Mouse (Mus musculus): ENCODE data around the gene Clcn3. TPM values are rescaled to one million over a fixed set of nuclear protein-coding genes. Genes with fewer than 3 reads are reported as not detected.
"Not testable (repeated sequence)": the region's sequence is repeated elsewhere in the genome, so short reads cannot be mapped to it uniquely, and the experiment has no call there.

The Clcn3 gene
- 46.3 and 47.1 TPM in 2 replicates for polyA plus RNA-seq (2016; fragmentation: Nextera tagmentation; extraction: Ambion mirVana)

- H3K9ac ChIP-seq: peak within 1 kb of the TSS; percentile 78
- 0 out of 2 replicates have a peak, but pooled peaks cover 4% of the 10 kb centered on the region for H3K4me1 ChIP-seq
- WGBS: under 1% methylated on average over 101 of the region's 101 CpGs
- peak within 1 kb of the TSS; percentile 78 for H3K27ac ChIP-seq
- H3K27me3 ChIP-seq: no peaks in the 10 kb centered on the region
- peak; percentile 100 for ATAC-seq (ENCODE audit: low FRiP score)
- no peaks in the 10 kb centered on the region for H3K36me3 ChIP-seq
- H3K4me2 ChIP-seq (replicated peaks): peak within 1 kb of the TSS; percentile 97
- no peaks in the 10 kb centered on the region for H3K9me3 ChIP-seq (replicated peaks)
- peak within 1 kb of the TSS; percentile 82 for H3K4me3 ChIP-seq
Observed at GRCm38 (mm10) chr8:60982701-60983687, at the start of gene Clcn3. Gene Clcn3, minus strand, starts transcription at chr8:60983300.

GRCm38 (mm10) chr8:60996468-60996867, 13.4 kb upstream of the Clcn3 start:
- no peaks in the 10 kb centered on the region; the same call in 1 of the 2 replicates for H3K9me3 ChIP-seq (replicated peaks)
- 95% methylated on average over 3 of the region's 3 CpGs for WGBS
- peaks cover 8% of the 10 kb centered on the region for H3K4me1 ChIP-seq
- no peak overlapping the region for H3K4me3 ChIP-seq
- no peak for ATAC-seq (ENCODE audit: low FRiP score)
- H3K27me3 ChIP-seq: no peaks in the 10 kb centered on the region
- H3K36me3 ChIP-seq: 0 out of 2 replicates have a peak, but pooled peaks cover 4% of the 10 kb centered on the region
- H3K9ac ChIP-seq: no peak overlapping the region
- no peak overlapping the region for H3K4me2 ChIP-seq (replicated peaks)
- no peak overlapping the region for H3K27ac ChIP-seq

DNA sequence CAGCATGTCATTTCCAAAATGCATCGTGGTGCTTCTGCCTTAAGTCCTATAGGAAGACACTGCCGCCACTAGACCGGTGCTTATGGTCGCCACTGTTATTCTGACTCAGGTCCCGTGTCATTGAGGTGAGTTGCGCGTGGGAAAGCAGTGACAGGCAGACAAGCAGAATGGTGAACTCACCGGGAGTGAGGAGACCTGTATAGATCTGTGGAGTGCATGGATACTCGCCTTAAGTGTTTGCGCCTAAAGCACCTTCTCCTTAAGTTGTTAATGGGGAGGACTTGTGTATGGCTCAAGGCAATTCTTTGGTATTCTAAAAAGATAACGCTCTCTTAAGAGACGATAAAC, 10.5 kb upstream of the Clcn3 start:
- peaks cover 8% of the 10 kb centered on the region for H3K4me1 ChIP-seq
- peak overlapping the region; percentile 91 for H3K27ac ChIP-seq
- peak overlapping the region; percentile 84 for H3K4me3 ChIP-seq
- H3K36me3 ChIP-seq: 0 out of 2 replicates have a peak, but pooled peaks cover 4% of the 10 kb centered on the region
- 8% methylated on average over 12 of the region's 12 CpGs for WGBS
- H3K27me3 ChIP-seq: no peaks in the 10 kb centered on the region
- H3K9me3 ChIP-seq (replicated peaks): no peaks in the 10 kb centered on the region; the same call in 1 of the 2 replicates
- peak overlapping the region; percentile 87 for H3K4me2 ChIP-seq (replicated peaks)
- peak overlapping the region; percentile 77 for H3K9ac ChIP-seq
- ATAC-seq (ENCODE audit: low FRiP score): peak; percentile 35

DNA sequence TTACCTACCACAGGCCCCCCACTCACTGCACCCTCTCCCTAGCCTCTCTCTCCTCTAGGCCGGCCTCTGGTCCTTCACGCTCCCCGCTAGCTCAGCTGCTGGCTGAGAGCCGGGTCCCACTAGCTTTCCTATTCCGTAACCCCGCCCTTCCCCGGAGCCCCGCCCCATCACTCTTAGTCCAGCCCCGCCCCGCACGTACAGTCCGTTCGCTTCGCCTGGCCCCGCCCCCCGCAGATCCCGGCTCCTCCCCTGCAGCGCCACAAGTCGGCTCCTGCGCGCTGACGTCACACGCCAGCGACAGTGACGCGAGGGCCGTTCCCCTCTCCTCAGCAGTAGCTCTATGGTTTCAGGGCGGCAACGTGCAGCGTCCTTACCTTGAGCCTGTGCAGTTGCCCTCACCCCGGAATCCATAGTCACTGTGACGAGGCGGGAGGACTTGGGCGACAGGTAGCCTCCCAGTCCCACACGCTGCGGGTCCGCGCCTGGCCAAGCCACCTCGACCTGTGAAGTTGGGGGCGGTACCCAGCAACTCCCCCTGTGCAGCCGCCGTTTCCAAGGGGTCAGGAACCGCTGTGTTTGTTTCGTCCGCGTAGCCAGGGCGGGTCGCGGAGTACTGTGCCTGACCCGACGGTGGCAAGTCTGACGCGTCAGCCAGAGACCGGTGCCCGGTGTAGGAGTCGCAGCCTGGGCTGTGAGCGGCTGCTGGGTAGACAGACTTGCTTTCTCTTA, 10.0 kb upstream of the Clcn3 start, which contains the start of gene Nek1:
Nek1 (plus strand) TSS at position 286 of the 729 bp plus-strand sequence.
- ATAC-seq (ENCODE audit: low FRiP score): peak; percentile 97
- WGBS: under 1% methylated on average over 57 of the region's 57 CpGs
- no peaks in the 10 kb centered on the region; the same call in 1 of the 2 replicates for H3K9me3 ChIP-seq (replicated peaks)
- H3K27me3 ChIP-seq: no peaks in the 10 kb centered on the region
- H3K9ac ChIP-seq: peak within 1 kb of the TSS; percentile 77
- H3K27ac ChIP-seq: peak within 1 kb of the TSS; percentile 91
- peak within 1 kb of the TSS; percentile 87 for H3K4me2 ChIP-seq (replicated peaks)
- no peaks in the 10 kb centered on the region for H3K36me3 ChIP-seq
- peak within 1 kb of the TSS; percentile 84 for H3K4me3 ChIP-seq
- H3K4me1 ChIP-seq: peaks cover 8% of the 10 kb centered on the region

GRCm38 (mm10) chr8:60992561-60992909, 9.4 kb upstream of the Clcn3 start:
- H3K4me3 ChIP-seq: peak overlapping the region; percentile 84
- H3K9me3 ChIP-seq (replicated peaks): no peaks in the 10 kb centered on the region
- peak overlapping the region; percentile 87 for H3K4me2 ChIP-seq (replicated peaks)
- peak overlapping the region; percentile 91 for H3K27ac ChIP-seq
- H3K36me3 ChIP-seq: no peaks in the 10 kb centered on the region
- 1% methylated on average over 16 of the region's 16 CpGs for WGBS
- ATAC-seq (ENCODE audit: low FRiP score): no peak; the same call in 1 of the 2 replicates
- H3K27me3 ChIP-seq: no peaks in the 10 kb centered on the region
- peaks cover 8% of the 10 kb centered on the region for H3K4me1 ChIP-seq
- peak overlapping the region; percentile 77 for H3K9ac ChIP-seq

- not testable (repeated sequence) for H3K4me3 ChIP-seq; H3K4me1 ChIP-seq; H3K27me3 ChIP-seq; ATAC-seq (ENCODE audit: low FRiP score); H3K9ac ChIP-seq; H3K4me2 ChIP-seq (replicated peaks); H3K36me3 ChIP-seq; H3K9me3 ChIP-seq (replicated peaks); H3K27ac ChIP-seq
- WGBS: 93% methylated on average over 17 of the region's 17 CpGs
Observed at GRCm38 (mm10) chr8:60984260-60985010, 1.3 kb upstream of the Clcn3 start.

GRCm38 (mm10) chr8:60983688-60984079, 584 bp upstream of the Clcn3 start:
- Histone ChIP-seq H3K27ac (peak overlapping the region; percentile 78), H3K4me1 (0 out of 2 replicates have a peak, but pooled peaks cover 4% of the 10 kb centered on the region), H3K9me3 (replicated peaks) (no peaks in the 10 kb centered on the region), H3K9ac (peak overlapping the region; percentile 63), H3K4me2 (replicated peaks) (peak overlapping the region; percentile 97), H3K27me3 (no peaks in the 10 kb centered on the region), H3K4me3 (peak overlapping the region; percentile 82), H3K36me3 (no peaks in the 10 kb centered on the region)
- WGBS: 10% methylated on average over 9 of the region's 9 CpGs
- peak; percentile 76 for ATAC-seq (ENCODE audit: low FRiP score)

GRCm38 (mm10) chr8:60981388-60981787, 1.7 kb downstream of the Clcn3 start:
- no peak for ATAC-seq (ENCODE audit: low FRiP score)
- no peak overlapping the region for H3K4me3 ChIP-seq
- H3K27me3 ChIP-seq: no peaks in the 10 kb centered on the region
- no peaks in the 10 kb centered on the region for H3K9me3 ChIP-seq (replicated peaks)
- no peak overlapping the region for H3K27ac ChIP-seq
- no peak overlapping the region; the same call in 1 of the 2 replicates for H3K4me2 ChIP-seq (replicated peaks)
- WGBS: 50% methylated on average over 1 of the region's 1 CpGs
- 0 out of 2 replicates have a peak, but pooled peaks cover 4% of the 10 kb centered on the region for H3K4me1 ChIP-seq
- H3K9ac ChIP-seq: no peak overlapping the region
- no peaks in the 10 kb centered on the region for H3K36me3 ChIP-seq

GRCm38 (mm10) chr8:60978496-60978895, 4.6 kb downstream of the Clcn3 start:
- Histone ChIP-seq H3K9me3 (replicated peaks) (no peaks in the 10 kb centered on the region), H3K4me2 (replicated peaks) (no peak overlapping the region), H3K4me1 (0 out of 2 replicates have a peak, but pooled peaks cover 4% of the 10 kb centered on the region), H3K9ac (no peak overlapping the region), H3K27me3 (no peaks in the 10 kb centered on the region), H3K27ac (no peak overlapping the region), H3K4me3 (no peak overlapping the region), H3K36me3 (no peaks in the 10 kb centered on the region)
- 93% methylated on average over 5 of the region's 5 CpGs for WGBS
- ATAC-seq (ENCODE audit: low FRiP score): no peak

GRCm38 (mm10) chr8:60976818-60977217, 6.3 kb downstream of the Clcn3 start:
- H3K27ac ChIP-seq: no peak overlapping the region
- H3K9ac ChIP-seq: no peak overlapping the region
- 82% methylated on average over 9 of the region's 9 CpGs for WGBS
- no peak overlapping the region for H3K4me3 ChIP-seq
- ATAC-seq (ENCODE audit: low FRiP score): no peak
- 0 out of 2 replicates have a peak, but pooled peaks cover 2% of the 10 kb centered on the region for H3K4me1 ChIP-seq
- H3K9me3 ChIP-seq (replicated peaks): no peaks in the 10 kb centered on the region
- no peak overlapping the region for H3K4me2 ChIP-seq (replicated peaks)
- H3K36me3 ChIP-seq: no peaks in the 10 kb centered on the region
- H3K27me3 ChIP-seq: no peaks in the 10 kb centered on the region

DNA sequence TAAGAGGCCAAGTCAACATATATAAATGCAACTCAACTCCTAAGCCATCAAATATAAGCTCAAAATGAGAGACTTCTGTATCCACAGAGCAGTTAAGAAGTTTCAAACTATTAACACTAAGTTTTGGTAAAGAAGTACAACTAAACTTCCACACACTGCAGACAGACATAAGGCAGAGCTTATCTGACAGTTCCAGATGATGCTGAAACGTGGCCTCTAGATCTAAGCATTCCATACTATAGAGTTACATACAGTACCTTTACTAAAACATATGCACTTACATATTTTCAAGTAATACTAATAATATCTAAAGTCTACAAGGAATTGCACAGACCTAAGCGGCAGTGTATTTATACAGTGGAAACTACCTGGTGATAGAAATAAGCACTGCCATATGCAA, 8.3 kb downstream of the Clcn3 start:
- Histone ChIP-seq H3K4me1 (no peaks in the 10 kb centered on the region), H3K4me3 (no peak overlapping the region), H3K4me2 (replicated peaks) (no peak overlapping the region), H3K27me3 (no peaks in the 10 kb centered on the region), H3K36me3 (no peaks in the 10 kb centered on the region), H3K9me3 (replicated peaks) (no peaks in the 10 kb centered on the region), H3K27ac (no peak overlapping the region), H3K9ac (no peak overlapping the region)
- WGBS: 75% methylated on average over 2 of the region's 2 CpGs
- ATAC-seq (ENCODE audit: low FRiP score): no peak

Measured in hindbrain, embryonic 12.5 days (tissue).